Mouse (Mus musculus) cerebellum, adult 2 months (tissue): Measurements from ENCODE around the gene Arpc5. TPM values are rescaled to one million over a fixed set of nuclear protein-coding genes. Genes with fewer than 3 reads are reported as not detected.

ENCODE experiments used
- DNase-seq, 2 experiments: peaks; one replicate each; pipeline ENCODE4 v3.0.0; 2021
- H3K27ac ChIP-seq: fragments of 200-500 bp; 2 replicates; pipeline ENCODE4 v1.5.1; 2012; ENCODE audit warnings: low read length, control low read depth, inconsistent platforms; ENCODE audit not compliant: insufficient read depth
- H3K27me3 ChIP-seq: fragments of 200-500 bp; 2 replicates; pipeline ENCODE4 v1.6.1; 2012; ENCODE audit warnings: inconsistent platforms, mild to moderate bottlenecking, low read length, moderate library complexity; ENCODE audit not compliant: control insufficient read depth, insufficient read depth
- H3K4me1 ChIP-seq: fragments of 200-500 bp; 2 replicates; pipeline ENCODE4 v1.6.1; 2011; ENCODE audit warnings: low read length; ENCODE audit not compliant: control insufficient read depth, insufficient read depth
- H3K4me3 ChIP-seq: fragments of 200-500 bp; replicated peaks from 2 replicates; pipeline ENCODE3; 2011; ENCODE audit warnings: mild to moderate bottlenecking, low read depth, low read length, control low read depth; ENCODE audit not compliant: insufficient read depth
- CTCF ChIP-seq: fragments of 200-500 bp; IDR thresholded peaks from 2 replicates; pipeline ENCODE4 v1.5.1; 2011; ENCODE audit warnings: low read depth, mild to moderate bottlenecking, control low read depth, low read length, moderate library complexity, borderline replicate concordance; ENCODE audit not compliant: insufficient read depth
- POLR2A ChIP-seq: fragments of 200-500 bp; IDR thresholded peaks from 2 replicates; pipeline ENCODE4 v1.6.1; 2011; ENCODE audit warnings: low read length, control low read depth, borderline replicate concordance; ENCODE audit not compliant: insufficient read depth
- WGBS: fragments of 180-500 bp; shearing (Covaris S2); methylation state at CpG from one replicate; pipeline ENCODE4 v1.1.7; 2018; 5-methylcytosine and 5-hydroxymethylcytosine counted together
- polyA plus RNA-seq: library from polyadenylated mRNA; depleted of rRNA; stranded (reverse); fragments of >200 nt; gene quantifications from 2 replicates; pipeline ENCODE4 v1.2.3, GENCODE M21; 2012

The Arpc5 gene
- polyA plus RNA-seq, 1 experiment = 71.3 TPM

- Histone ChIP-seq H3K27me3 (no peaks in the 10 kb centered on the region), H3K27ac (no peak overlapping the region), H3K4me1 (no peaks in the 10 kb centered on the region), H3K4me3 (no peak overlapping the region)
- DNase-seq = no peak
- WGBS = 83% methylated on average over 8 of the region's 8 CpGs
- TF ChIP-seq POLR2A (no peak), CTCF (no peak)
Measured at GRCm38 (mm10) chr1:152796683-152797263, 30.4 kb downstream of the Arpc5 start.

GRCm38 (mm10) chr1:152798125-152798524 is 31.8 kb downstream of the Arpc5 start:
- Histone ChIP-seq H3K27ac (no peak overlapping the region), H3K4me1 (no peaks in the 10 kb centered on the region), H3K4me3 (no peak overlapping the region), H3K27me3 (no peaks in the 10 kb centered on the region)
- WGBS = 83% methylated on average over 9 of the region's 9 CpGs
- DNase-seq = no peak
- TF ChIP-seq CTCF (no peak), POLR2A (no peak)

GRCm38 (mm10) chr1:152799897-152800296 is 33.6 kb downstream of the Arpc5 start, which contains the start of gene Ncf2:
Gene Ncf2, plus strand, starts transcription at chr1:152800194.
- WGBS = 44% methylated on average over 2 of the region's 2 CpGs
- Histone ChIP-seq H3K4me3 (no peak within 1 kb of the TSS), H3K4me1 (no peaks in the 10 kb centered on the region), H3K27me3 (no peaks in the 10 kb centered on the region), H3K27ac (no peak within 1 kb of the TSS)
- no peak for DNase-seq
- no peak for TF ChIP-seq POLR2A
- no peak for TF ChIP-seq CTCF

- 90% methylated on average over 13 of the region's 13 CpGs for WGBS
- no peak for TF ChIP-seq POLR2A
- no peak for TF ChIP-seq CTCF
- no peak overlapping the region for H3K27ac ChIP-seq
- no peak for DNase-seq
- no peak overlapping the region for H3K4me3 ChIP-seq
- no peaks in the 10 kb centered on the region for H3K27me3 ChIP-seq
- H3K4me1 ChIP-seq = no peaks in the 10 kb centered on the region
Measured at GRCm38 (mm10) chr1:152800633-152801176, 34.4 kb downstream of the Arpc5 start.

- Histone ChIP-seq H3K4me1 (peaks cover 1% of the 10 kb centered on the region; the same call in 1 of the 2 replicates), H3K27me3 (no peaks in the 10 kb centered on the region), H3K4me3 (no peak overlapping the region), H3K27ac (no peak overlapping the region)
- TF ChIP-seq CTCF (no peak), POLR2A (no peak)
- WGBS = 86% methylated on average over 6 of the region's 6 CpGs
- no peak for DNase-seq
Measured at GRCm38 (mm10) chr1:152804907-152805306, 38.6 kb downstream of the Arpc5 start.

- Histone ChIP-seq H3K27ac (no peak overlapping the region), H3K4me1 (peaks cover 3% of the 10 kb centered on the region; the same call in 1 of the 2 replicates), H3K4me3 (no peak overlapping the region), H3K27me3 (no peaks in the 10 kb centered on the region)
- no peak for DNase-seq
- TF ChIP-seq POLR2A = no peak
- TF ChIP-seq CTCF = no peak
- 87% methylated on average over 18 of the region's 18 CpGs for WGBS
Measured at GRCm38 (mm10) chr1:152807619-152808391, 41.5 kb downstream of the Arpc5 start.

GRCm38 (mm10) chr1:152808392-152808680 is 42.0 kb downstream of the Arpc5 start:
- no peak for TF ChIP-seq POLR2A
- no peak for TF ChIP-seq CTCF
- Histone ChIP-seq H3K4me3 (no peak overlapping the region), H3K27me3 (no peaks in the 10 kb centered on the region), H3K27ac (no peak overlapping the region), H3K4me1 (peaks cover 3% of the 10 kb centered on the region; the same call in 1 of the 2 replicates)
- 94% methylated on average over 2 of the region's 2 CpGs for WGBS
- DNase-seq = no peak
